Mouse (Mus musculus): Measurements from ENCODE around the gene Prr5l.

Prr5l gene

GRCm38 (mm10) chr2:101882998-101883397 lies at the start of gene Prr5l:
Gene Prr5l, minus strand, starts transcription at chr2:101883027.
- no peak for DNase-seq (ENCODE audit: low read depth, low spot score)

GRCm38 (mm10) chr2:101932169-101932936 lies 49.5 kb upstream of the Prr5l start:
- no peak for DNase-seq (ENCODE audit: low read depth, low spot score)

- DNase-seq (ENCODE audit: low read depth, low spot score), result no peak
Observed at GRCm38 (mm10) chr2:101925591-101926188, 42.9 kb upstream of the Prr5l start.

GRCm38 (mm10) chr2:101925183-101925582 lies 42.4 kb upstream of the Prr5l start:
- DNase-seq (ENCODE audit: low read depth, low spot score), result no peak

- DNase-seq (ENCODE audit: low read depth, low spot score), result no peak
Observed at GRCm38 (mm10) chr2:101923181-101923580, 40.4 kb upstream of the Prr5l start.

- no peak for DNase-seq (ENCODE audit: low read depth, low spot score)
Observed at GRCm38 (mm10) chr2:101922302-101922701, 39.5 kb upstream of the Prr5l start.

GRCm38 (mm10) chr2:101920136-101920554 lies 37.3 kb upstream of the Prr5l start:
- DNase-seq (ENCODE audit: low read depth, low spot score), result no peak

- no peak for DNase-seq (ENCODE audit: low read depth, low spot score)
Observed at GRCm38 (mm10) chr2:101918518-101918917, 35.7 kb upstream of the Prr5l start.

- DNase-seq (ENCODE audit: low read depth, low spot score), result no peak
Observed at GRCm38 (mm10) chr2:101909326-101910080, 26.7 kb upstream of the Prr5l start.

GRCm38 (mm10) chr2:101908773-101909172 lies 25.9 kb upstream of the Prr5l start:
- DNase-seq (ENCODE audit: low read depth, low spot score), result no peak

- DNase-seq (ENCODE audit: low read depth, low spot score), result no peak
Observed at GRCm38 (mm10) chr2:101907386-101908022, 24.7 kb upstream of the Prr5l start.

- DNase-seq (ENCODE audit: low read depth, low spot score), result no peak
Observed at GRCm38 (mm10) chr2:101906379-101906690, 23.5 kb upstream of the Prr5l start.

- DNase-seq (ENCODE audit: low read depth, low spot score), result peak; percentile 76
Observed at GRCm38 (mm10) chr2:101905534-101906378, 22.9 kb upstream of the Prr5l start.

GRCm38 (mm10) chr2:101902196-101902595 lies 19.4 kb upstream of the Prr5l start:
- DNase-seq (ENCODE audit: low read depth, low spot score), result no peak

- no peak for DNase-seq (ENCODE audit: low read depth, low spot score)
Observed at GRCm38 (mm10) chr2:101896425-101897204, 13.8 kb upstream of the Prr5l start.

GRCm38 (mm10) chr2:101894126-101894525 lies 11.3 kb upstream of the Prr5l start:
- no peak for DNase-seq (ENCODE audit: low read depth, low spot score)

GRCm38 (mm10) chr2:101891143-101891542 lies 8.3 kb upstream of the Prr5l start:
- DNase-seq (ENCODE audit: low read depth, low spot score), result no peak

GRCm38 (mm10) chr2:101888886-101889285 lies 6.1 kb upstream of the Prr5l start:
- DNase-seq (ENCODE audit: low read depth, low spot score), result no peak

- DNase-seq (ENCODE audit: low read depth, low spot score), result peak; percentile 94
Observed at GRCm38 (mm10) chr2:101885768-101886438, 3.1 kb upstream of the Prr5l start, which contains the start of gene Commd9. Gene Commd9, plus strand, starts transcription at chr2:101886247.

- no peak for DNase-seq (ENCODE audit: low read depth, low spot score)
Observed at GRCm38 (mm10) chr2:101884286-101884685, 1.5 kb upstream of the Prr5l start.
